Mouse (Mus musculus) ovary, adult 2 months (tissue): Measurements from ENCODE around the gene Pax3. TPM values are rescaled to one million over a fixed set of nuclear protein-coding genes. Genes with fewer than 3 reads are reported as not detected.

Source experiments
- polyA plus RNA-seq: library from polyadenylated mRNA; depleted of rRNA; stranded (reverse); fragments of >200 nt; gene quantifications from 2 replicates; pipeline ENCODE4 v1.2.3, GENCODE M21; 2012; rRNA removed

The Pax3 gene
- polyA plus RNA-seq = not detected in 2 replicates

DNA sequence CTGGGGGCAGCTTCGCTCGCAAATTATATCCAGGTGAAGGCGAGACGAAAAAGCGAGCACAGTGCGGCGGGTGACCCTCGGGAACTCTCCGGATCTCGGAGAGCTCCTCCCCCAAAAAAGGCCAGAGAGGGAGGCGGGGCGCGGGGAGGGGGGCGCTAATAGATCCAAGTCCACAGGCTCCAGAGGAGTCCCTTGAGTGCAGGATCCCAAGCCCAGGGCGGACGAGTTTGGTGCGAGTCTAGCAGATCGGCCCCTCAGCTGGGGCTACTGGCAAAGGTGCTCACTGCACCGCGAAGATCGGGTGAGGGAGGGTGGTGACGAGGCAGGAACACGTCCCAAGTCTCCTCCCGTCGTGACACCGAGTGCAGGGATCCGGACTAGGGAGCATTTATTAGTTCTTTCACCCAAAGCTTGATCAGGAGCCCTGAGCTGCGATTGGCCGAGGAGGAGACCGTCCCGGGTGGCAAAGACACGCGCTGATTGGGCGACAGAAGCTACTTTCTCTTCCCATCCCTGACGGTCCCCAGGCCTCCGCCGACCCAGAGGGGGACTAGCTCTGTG is at the start of gene Pax3:
Gene Pax3, minus strand, starts transcription at position 384 of the 561 bp plus-strand sequence.

Other genes starting within 250 kb of the Pax3 start
- 6.7 and 7.8 TPM in 2 replicates for gene Sgpp2, start 113.2 kb upstream of the Pax3 start, polyA plus RNA-seq